Mouse (Mus musculus) midbrain, postnatal 0 days (tissue): Measurements from ENCODE around the gene Nipa2. TPM values are rescaled to one million over a fixed set of nuclear protein-coding genes. Genes with fewer than 3 reads are reported as not detected.

Experiments used
- ATAC-seq: fragments of 200-750 bp; cut with Nextera tagmentation; 2 replicates; pipeline ENCODE4 v1.8.0; 2017; ENCODE audit warnings: moderate number of reproducible peaks, mild to moderate bottlenecking, moderate TSS enrichment, moderate library complexity; ENCODE audit not compliant: low FRiP score
- DNase-seq: peaks from one replicate; pipeline ENCODE4 v3.0.0-alpha.2; 2015; ENCODE audit warnings: low spot score
- H3K27ac ChIP-seq: fragments of 300-500 bp; sonication (generic); 2 replicates; pipeline ENCODE4 v1.5.1; 2014; ENCODE audit warnings: low read depth, mild to moderate bottlenecking, low read length, mixed read lengths
- H3K27me3 ChIP-seq: fragments of 300-500 bp; sonication (generic); 2 replicates; pipeline ENCODE4 v1.6.1; 2014; ENCODE audit warnings: low read length, control low read depth, mixed read lengths; ENCODE audit not compliant: insufficient read depth
- H3K36me3 ChIP-seq: fragments of 300-500 bp; sonication (generic); 2 replicates; pipeline ENCODE4 v1.6.1; 2014; ENCODE audit warnings: low read length, control low read depth, mixed read lengths; ENCODE audit not compliant: insufficient read depth
- H3K4me1 ChIP-seq: fragments of 300-500 bp; sonication (generic); 2 replicates; pipeline ENCODE4 v1.6.1; 2014; ENCODE audit warnings: mild to moderate bottlenecking, control low read depth, antibody characterized with exemption, low read length, mixed read lengths; ENCODE audit not compliant: insufficient read depth
- H3K4me2 ChIP-seq: fragments of 300-500 bp; sonication (generic); 2 replicates; pipeline ENCODE4 v1.6.1; 2014; ENCODE audit warnings: low read depth, mild to moderate bottlenecking, low read length, mixed read lengths; ENCODE audit not compliant: poor library complexity, severe bottlenecking
- H3K4me3 ChIP-seq: fragments of 300-500 bp; sonication (generic); 2 replicates; pipeline ENCODE4 v1.5.1; 2014; ENCODE audit warnings: low read depth, mild to moderate bottlenecking, low read length, moderate library complexity
- H3K9ac ChIP-seq: fragments of 300-500 bp; sonication (generic); replicated peaks from 2 replicates; pipeline ENCODE4 v1.6.1; 2014; ENCODE audit warnings: mild to moderate bottlenecking, low read length, moderate library complexity, mixed read lengths; ENCODE audit not compliant: poor library complexity, severe bottlenecking
- H3K9me3 ChIP-seq: fragments of 300-500 bp; sonication (generic); 2 replicates; pipeline ENCODE4 v1.6.1; 2016; ENCODE audit warnings: low read length, control low read depth
- CTCF ChIP-seq: IDR thresholded peaks from 2 replicates; pipeline ENCODE4 v1.5.1; 2016; ENCODE audit warnings: antibody characterized with exemption, mild to moderate bottlenecking
- WGBS: fragments of 180-500 bp; shearing (Covaris S2); extraction: QIAGEN DNeasy Blood & Tissue Kit; methylation state at CpG from one replicate; pipeline ENCODE4 v1.1.7; 2014; 5-methylcytosine and 5-hydroxymethylcytosine counted together
- polyA plus RNA-seq: library from polyadenylated mRNA; unstranded; fragments of >200 nt; fragmentation: Nextera tagmentation; extraction: Ambion mirVana; gene quantifications from 2 replicates; pipeline ENCODE4 v1.2.1, GENCODE M21; 2015
- total RNA-seq: library from RNA; depleted of rRNA; stranded (reverse); fragments of >200 nt; gene quantifications from 2 replicates; pipeline ENCODE4 v1.2.3, GENCODE M21; 2014

The Nipa2 gene
- total and polyA plus RNA-seq, 2 experiments from 2014 or later = 28.9 to 31.3 TPM

GRCm38 (mm10) chr7:55974429-55974828 is 12.2 kb upstream of the Nipa2 start:
- no peak overlapping the region for H3K4me3 ChIP-seq
- WGBS = 100% methylated on average over 2 of the region's 2 CpGs
- DNase-seq (no peak), ATAC-seq (no peak)
- H3K9me3 ChIP-seq = no peaks in the 10 kb centered on the region
- peak; percentile 32; the same call in 1 of the 2 replicates for TF ChIP-seq CTCF
- no peaks in the 10 kb centered on the region for H3K4me1 ChIP-seq
- no peaks in the 10 kb centered on the region for H3K27me3 ChIP-seq
- H3K9ac ChIP-seq = no peak overlapping the region
- peaks cover 4% of the 10 kb centered on the region for H3K36me3 ChIP-seq
- H3K4me2 ChIP-seq = no peak overlapping the region
- H3K27ac ChIP-seq = no peak overlapping the region

- no peak overlapping the region for H3K4me2 ChIP-seq
- no peaks in the 10 kb centered on the region for H3K9me3 ChIP-seq
- DNase-seq = no peak
- TF ChIP-seq CTCF = no peak
- H3K27ac ChIP-seq = no peak overlapping the region
- no peaks in the 10 kb centered on the region for H3K27me3 ChIP-seq
- no peak overlapping the region for H3K9ac ChIP-seq
- ATAC-seq = no peak
- no peaks in the 10 kb centered on the region for H3K4me1 ChIP-seq
- no peak overlapping the region for H3K4me3 ChIP-seq
- 71% methylated on average over 1 of the region's 1 CpGs for WGBS
- H3K36me3 ChIP-seq = no peaks in the 10 kb centered on the region
Observed at GRCm38 (mm10) chr7:55969415-55969814, 7.1 kb upstream of the Nipa2 start.

- peaks cover under 1% of the 10 kb centered on the region; the same call in 1 of the 2 replicates for H3K4me1 ChIP-seq
- H3K27me3 ChIP-seq = no peaks in the 10 kb centered on the region
- peak overlapping the region; percentile 13; the same call in 1 of the 2 replicates for H3K4me3 ChIP-seq
- 0 out of 2 replicates have a peak overlapping the region, but pooled peaks have one; percentile 4 for H3K9ac ChIP-seq
- peak overlapping the region; percentile 30; the same call in 1 of the 2 replicates for H3K4me2 ChIP-seq
- H3K9me3 ChIP-seq = no peaks in the 10 kb centered on the region
- no peak for TF ChIP-seq CTCF
- ATAC-seq (no peak), DNase-seq (peak; percentile 4)
- 54% methylated on average over 16 of the region's 16 CpGs for WGBS
- H3K36me3 ChIP-seq = no peaks in the 10 kb centered on the region
- no peak overlapping the region for H3K27ac ChIP-seq
Observed at GRCm38 (mm10) chr7:55968258-55968901, 6.1 kb upstream of the Nipa2 start.

- no peak for ATAC-seq
Observed at GRCm38 (mm10) chr7:55966866-55967460, 4.7 kb upstream of the Nipa2 start.

GRCm38 (mm10) chr7:55960506-55960905 is 1.8 kb downstream of the Nipa2 start:
- TF ChIP-seq CTCF = no peak
- Histone ChIP-seq H3K4me3 (no peak overlapping the region), H3K27ac (no peak overlapping the region), H3K9me3 (no peaks in the 10 kb centered on the region), H3K27me3 (no peaks in the 10 kb centered on the region), H3K9ac (no peak overlapping the region), H3K36me3 (no peaks in the 10 kb centered on the region), H3K4me2 (no peak overlapping the region), H3K4me1 (peaks cover 6% of the 10 kb centered on the region)
- no peak for ATAC-seq
- no peak for DNase-seq
- 98% methylated on average over 1 of the region's 1 CpGs for WGBS

More at GRCm38 (mm10) chr7:55966866-55967460, 4.7 kb upstream of the Nipa2 start:
- no peaks in the 10 kb centered on the region for H3K9me3 ChIP-seq
- H3K9ac ChIP-seq = no peak overlapping the region
- TF ChIP-seq CTCF = no peak
- no peak overlapping the region for H3K4me2 ChIP-seq
- no peaks in the 10 kb centered on the region for H3K27me3 ChIP-seq
- H3K27ac ChIP-seq = no peak overlapping the region
- 29% methylated on average over 3 of the region's 3 CpGs for WGBS
- no peaks in the 10 kb centered on the region for H3K36me3 ChIP-seq
- H3K4me3 ChIP-seq = no peak overlapping the region
- peaks cover 3% of the 10 kb centered on the region; the same call in 1 of the 2 replicates for H3K4me1 ChIP-seq
- no peak for DNase-seq

- Histone ChIP-seq H3K9me3 (no peaks in the 10 kb centered on the region), H3K9ac (no peak overlapping the region), H3K27ac (no peak overlapping the region), H3K4me3 (no peak overlapping the region), H3K4me2 (no peak overlapping the region), H3K4me1 (peaks cover 6% of the 10 kb centered on the region), H3K27me3 (no peaks in the 10 kb centered on the region), H3K36me3 (no peaks in the 10 kb centered on the region)
- TF ChIP-seq CTCF = no peak
- WGBS = 95% methylated on average over 3 of the region's 3 CpGs
- DNase-seq (no peak), ATAC-seq (no peak)
Observed at GRCm38 (mm10) chr7:55959801-55960200, 2.5 kb downstream of the Nipa2 start.
